Mouse (Mus musculus) cerebellum, adult 11 months (tissue): ENCODE data around the gene 4931406P16Rik.
A peak's percentile ranks its signal among the peaks of the same experiment; 100 is the strongest.
"Not testable (repeated sequence)": the region's sequence is repeated elsewhere in the genome, so short reads cannot be mapped to it uniquely, and the experiment has no call there.

Experiments
- DNase-seq: peaks from one replicate; pipeline ENCODE4 v3.0.0; 2022

Gene 4931406P16Rik

GRCm38 (mm10) chr7:34206331-34206730 is 107.0 kb downstream of the 4931406P16Rik start:
- DNase-seq, result no peak

- DNase-seq, result not testable (repeated sequence)
These were observed 111.2 kb downstream of the 4931406P16Rik start for GRCm38 (mm10) chr7:34202147-34202546.

GRCm38 (mm10) chr7:34200829-34201228 is 112.5 kb downstream of the 4931406P16Rik start:
- no peak for DNase-seq

GRCm38 (mm10) chr7:34198346-34198745 is 115.0 kb downstream of the 4931406P16Rik start:
- no peak for DNase-seq

GRCm38 (mm10) chr7:34196132-34197128 is 116.9 kb downstream of the 4931406P16Rik start, which contains the start of gene Pdcd2l:
Gene Pdcd2l (minus strand): TSS chr7:34196661.
- DNase-seq, result peak; percentile 91

- no peak for DNase-seq
These were observed 117.7 kb downstream of the 4931406P16Rik start for GRCm38 (mm10) chr7:34195632-34196031.

- no peak for DNase-seq
These were observed 120.5 kb downstream of the 4931406P16Rik start for GRCm38 (mm10) chr7:34192825-34193224.

- DNase-seq, result no peak
These were observed 123.9 kb downstream of the 4931406P16Rik start for GRCm38 (mm10) chr7:34189376-34189989.
